Mouse (Mus musculus): ENCODE data around the gene Ankrd1.

- TF ChIP-seq POLR2A (IDR thresholded peaks at IDR 0.05; ENCODE audit: low read depth, low read length): no peak
- TF ChIP-seq CTCF (IDR thresholded peaks at IDR 0.05; ENCODE audit: borderline replicate concordance, insufficient read depth, low read length): no peak
Measured at GRCm38 (mm10) chr19:36143571-36143970, 23.7 kb upstream of the Ankrd1 start.
